Mouse (Mus musculus): ENCODE data around the gene Serpini2.
"Not testable (repeated sequence)": the region's sequence is repeated elsewhere in the genome, so short reads cannot be mapped to it uniquely, and the experiment has no call there.

Serpini2 gene

DNA sequence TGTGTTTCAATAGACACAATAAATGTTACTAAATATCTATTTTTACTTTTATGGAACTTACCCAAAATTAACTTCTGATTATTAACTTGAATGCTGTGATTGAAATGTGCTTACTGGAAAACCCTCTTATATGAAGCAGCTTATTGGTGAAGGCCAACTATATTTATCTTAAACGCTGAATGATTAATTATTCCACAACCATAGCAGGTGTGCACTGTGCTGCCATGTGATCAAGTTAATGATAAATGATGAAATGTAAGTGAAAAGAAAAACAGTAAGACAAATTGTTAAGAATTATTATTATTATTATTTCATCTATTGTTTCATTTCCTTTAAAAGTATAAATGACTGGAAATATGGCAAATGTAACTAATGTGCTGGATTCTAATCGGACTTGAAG is at the start of gene Serpini2:
Gene Serpini2, minus strand, starts transcription at position 101 of the 400 bp plus-strand sequence.
- in situ Hi-C loops (cut with MseI, MboI) = no loop called here

DNA sequence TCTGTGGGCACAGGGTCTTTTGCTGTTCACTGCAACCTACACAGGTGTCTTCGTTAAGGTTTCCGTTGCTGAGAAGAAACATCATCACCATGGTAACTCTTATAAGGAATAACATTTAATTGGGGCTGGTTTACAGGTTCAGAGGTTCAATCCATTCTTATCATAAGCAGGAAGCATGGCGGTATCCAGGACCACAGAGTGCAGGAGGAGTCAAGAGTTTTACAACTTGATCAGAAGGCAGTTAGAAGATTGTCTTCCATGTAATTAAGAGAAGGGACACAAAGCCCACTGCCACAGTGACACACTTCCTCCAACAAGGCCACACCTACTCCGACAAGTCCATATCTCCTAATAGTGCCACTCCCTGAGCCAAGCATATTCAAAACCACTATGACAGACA is 39.0 kb upstream of the Serpini2 start:
- in situ Hi-C loops (cut with MseI, MboI) = no loop called here

DNA sequence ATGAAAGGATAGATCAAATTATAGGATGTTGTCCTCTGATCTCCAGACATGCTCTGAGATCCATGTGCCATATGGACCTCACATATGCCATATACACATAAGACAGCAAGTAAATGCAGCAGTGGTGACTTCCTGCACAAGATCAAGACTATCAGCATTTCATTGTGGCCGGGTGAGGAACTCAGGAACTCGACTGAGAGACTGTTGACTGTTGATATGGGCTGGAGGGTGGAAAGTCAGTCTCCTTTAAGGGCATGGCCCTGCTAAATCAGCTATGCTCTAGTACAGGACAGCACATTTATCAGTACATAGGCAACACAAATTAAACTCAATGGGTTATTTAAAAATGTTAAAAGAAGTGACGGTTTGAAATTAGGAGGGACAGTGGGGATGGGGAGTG is 38.4 kb upstream of the Serpini2 start:
- in situ Hi-C loops (cut with MseI, MboI) = no loop called here

DNA sequence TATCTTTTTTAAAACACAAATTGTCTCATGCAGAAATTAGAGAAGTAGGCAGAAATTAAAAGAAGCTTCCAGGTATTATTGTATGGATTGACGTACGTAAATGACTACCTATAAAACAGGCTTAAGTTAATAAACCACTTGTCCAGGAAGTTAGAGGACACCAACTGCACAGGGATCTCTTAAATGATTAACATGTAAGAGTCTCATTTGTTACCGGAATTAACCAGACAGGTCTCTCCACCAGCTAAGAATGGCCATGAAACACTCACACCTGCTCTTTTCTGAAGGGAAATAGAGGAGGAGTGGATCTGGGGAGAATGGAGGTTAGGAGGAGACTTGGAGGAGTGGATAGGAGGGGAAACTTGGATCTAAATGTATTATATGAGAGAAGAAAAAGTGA is 35.7 kb upstream of the Serpini2 start:
- in situ Hi-C loops (cut with MseI, MboI) = no loop called here

DNA sequence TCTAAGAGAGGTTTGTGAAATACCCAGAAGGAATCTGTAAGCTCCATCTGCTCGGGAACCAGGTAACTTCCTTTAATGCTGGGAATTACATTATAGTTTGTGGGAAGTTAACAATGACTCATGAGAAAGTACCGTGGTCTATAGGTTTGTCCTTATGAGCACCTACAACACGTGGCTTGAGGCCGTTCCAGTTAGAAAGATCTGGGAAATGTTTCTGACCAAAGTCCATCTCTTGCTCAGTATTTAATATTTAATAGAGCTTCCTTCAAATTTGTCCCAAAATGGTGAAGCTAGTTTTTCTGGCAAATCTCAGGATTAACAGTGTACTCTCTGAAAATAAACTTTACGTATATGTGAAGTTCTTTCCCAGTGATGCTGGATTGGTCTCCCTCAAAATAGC is 34.7 kb upstream of the Serpini2 start:
- in situ Hi-C loops (cut with MseI, MboI) = no loop called here

DNA sequence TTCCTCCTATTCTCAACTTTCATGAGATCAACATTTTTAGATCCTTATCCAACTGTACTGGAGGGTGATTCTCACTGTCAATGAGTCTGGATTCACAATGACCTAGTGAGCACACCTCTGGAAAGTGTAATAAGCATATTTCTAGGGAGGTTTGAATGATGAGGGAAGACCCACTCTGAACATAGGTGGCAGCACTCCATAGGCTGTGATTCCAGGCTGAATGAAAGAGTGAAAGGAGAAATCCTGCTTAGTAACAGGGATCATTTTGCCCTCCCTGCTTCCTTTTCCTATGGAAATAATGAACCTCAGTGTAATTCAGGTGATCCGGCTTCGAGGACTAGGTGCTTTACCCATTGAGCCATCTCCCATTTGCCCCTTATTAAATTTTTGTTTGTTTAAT is 31.2 kb upstream of the Serpini2 start:
- in situ Hi-C loops (cut with MseI, MboI) = no loop called here

DNA sequence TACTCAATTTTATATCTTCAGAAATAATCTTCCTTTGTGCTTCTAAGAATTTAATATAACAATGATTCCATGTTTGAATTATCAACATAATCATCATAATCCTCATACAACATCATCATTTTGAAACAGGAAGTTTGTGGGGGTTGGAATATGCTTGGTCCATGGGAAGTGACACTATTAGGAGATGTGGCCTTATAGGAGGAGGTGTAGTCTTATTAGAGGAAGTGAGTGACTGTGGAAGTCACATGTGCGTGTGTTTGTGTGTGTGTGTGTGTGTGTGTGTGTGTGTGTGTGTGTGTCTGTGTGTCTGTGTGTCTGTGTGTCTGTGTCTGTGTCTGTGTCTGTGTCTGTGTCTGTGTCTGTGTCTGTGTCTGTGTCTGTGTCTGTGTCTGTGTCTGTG is 29.6 kb upstream of the Serpini2 start:
- in situ Hi-C loops (cut with MseI, MboI) = not testable (repeated sequence)

DNA sequence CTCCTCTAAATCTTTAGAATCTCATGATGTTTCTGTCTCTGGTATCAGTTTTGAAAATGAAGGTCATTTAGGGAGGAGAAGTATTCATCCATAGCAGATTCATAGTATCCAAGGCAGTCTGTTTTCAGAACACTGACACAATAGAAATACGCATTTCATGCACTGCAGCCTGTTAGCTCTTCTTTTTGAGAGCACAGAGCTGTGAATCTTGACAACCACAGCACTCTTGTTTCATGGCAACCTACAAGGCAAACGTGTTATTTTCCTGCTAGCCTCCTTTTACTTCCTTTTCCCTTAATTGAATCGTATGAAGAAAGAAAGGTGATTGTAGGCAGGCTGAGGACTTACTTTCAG is 27.9 kb upstream of the Serpini2 start:
- in situ Hi-C loops (cut with MseI, MboI) = no loop called here

DNA sequence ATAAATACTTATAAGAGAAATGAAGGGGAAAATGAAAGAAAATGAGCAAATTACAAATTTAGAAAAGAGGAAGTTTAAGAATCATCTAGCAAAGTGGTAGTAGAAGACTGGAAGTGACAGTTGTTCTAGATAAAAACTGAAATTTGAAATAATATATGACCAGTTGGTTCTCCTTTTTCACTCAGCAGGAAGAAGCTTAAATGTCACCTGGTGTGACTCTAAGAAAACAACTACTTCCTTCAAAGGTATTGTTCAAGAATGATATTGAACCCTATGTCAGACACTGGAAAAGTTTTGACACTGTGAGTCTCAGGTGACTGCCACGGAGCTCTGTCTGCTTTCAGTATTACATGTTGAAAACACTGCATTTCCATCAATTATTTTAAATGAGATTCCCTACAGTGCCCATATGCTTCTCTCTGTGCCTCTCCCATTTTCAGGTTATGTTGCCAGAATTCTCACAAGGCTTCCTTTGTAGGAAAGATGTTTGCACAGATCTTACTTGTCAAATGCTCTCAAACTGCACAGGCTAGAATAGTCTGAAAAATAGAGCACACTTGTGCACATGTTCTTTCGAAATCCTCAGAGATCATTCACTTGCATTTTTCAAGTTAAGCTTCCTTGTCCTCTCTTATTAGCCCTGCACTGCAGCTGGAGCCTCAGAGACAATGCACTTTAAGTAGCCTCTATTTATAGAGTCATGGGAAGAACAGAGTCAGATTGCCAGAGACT is 27.3 kb upstream of the Serpini2 start:
- in situ Hi-C loops (cut with MseI, MboI) = no loop called here

DNA sequence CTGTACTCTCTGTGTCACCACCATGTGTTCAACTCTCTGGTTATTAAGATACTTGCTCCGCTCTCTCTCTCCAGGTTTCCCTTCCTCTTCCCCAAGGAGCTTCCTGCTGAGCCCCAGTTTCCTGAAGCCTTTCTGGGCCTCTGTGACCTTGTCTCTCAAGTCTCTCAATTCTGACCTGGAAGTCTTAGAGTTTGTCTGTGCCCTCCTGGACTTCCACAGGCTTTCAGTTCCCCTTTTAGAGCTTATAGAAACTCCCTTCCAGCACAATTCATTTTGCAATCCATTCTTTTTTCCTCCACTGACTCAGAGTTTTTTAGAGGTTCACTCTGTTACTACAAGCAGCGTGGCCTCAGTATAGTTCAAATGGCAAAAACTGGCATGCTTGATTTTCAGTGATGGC is 23.4 kb upstream of the Serpini2 start:
- in situ Hi-C loops (cut with MseI, MboI) = no loop called here

DNA sequence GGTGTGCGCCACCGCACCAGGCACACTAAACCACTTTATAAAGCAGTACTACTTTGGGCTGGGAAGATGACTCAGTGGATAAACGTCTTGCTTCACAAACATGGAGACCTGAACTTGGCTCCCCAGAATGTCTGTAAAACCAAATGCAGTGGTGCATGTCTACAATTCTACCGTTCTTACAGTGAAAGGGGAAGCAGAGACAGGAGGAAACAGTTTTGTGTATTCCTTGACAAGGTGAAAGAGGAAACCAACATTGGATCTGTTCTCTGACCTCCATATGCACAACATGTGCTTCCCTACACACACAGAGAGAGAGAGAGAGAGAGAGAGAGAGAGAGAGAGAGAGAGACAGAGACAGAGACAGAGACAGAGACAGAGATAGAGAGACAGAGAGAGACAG is 7.6 kb upstream of the Serpini2 start:
- in situ Hi-C loops (cut with MseI, MboI) = no loop called here

DNA sequence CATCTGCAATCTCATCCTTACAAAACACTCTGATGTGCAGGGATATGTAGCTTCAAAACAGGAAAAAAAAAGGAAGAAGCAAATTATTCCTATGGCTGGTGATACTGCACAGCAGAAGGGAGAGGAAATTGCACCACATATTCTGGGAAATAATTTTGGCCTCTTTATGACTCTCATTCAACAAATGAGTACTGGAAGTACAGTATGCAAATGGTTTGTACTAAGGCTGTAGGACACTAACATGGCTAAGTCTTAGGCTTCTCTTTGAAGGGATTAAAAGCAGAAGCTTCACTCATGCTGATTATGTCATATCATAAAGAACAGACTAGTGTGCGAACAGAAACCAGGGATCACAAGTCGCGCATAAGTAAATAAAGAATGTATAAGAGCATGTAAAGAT is 6.6 kb upstream of the Serpini2 start:
- in situ Hi-C loops (cut with MseI, MboI) = no loop called here

DNA sequence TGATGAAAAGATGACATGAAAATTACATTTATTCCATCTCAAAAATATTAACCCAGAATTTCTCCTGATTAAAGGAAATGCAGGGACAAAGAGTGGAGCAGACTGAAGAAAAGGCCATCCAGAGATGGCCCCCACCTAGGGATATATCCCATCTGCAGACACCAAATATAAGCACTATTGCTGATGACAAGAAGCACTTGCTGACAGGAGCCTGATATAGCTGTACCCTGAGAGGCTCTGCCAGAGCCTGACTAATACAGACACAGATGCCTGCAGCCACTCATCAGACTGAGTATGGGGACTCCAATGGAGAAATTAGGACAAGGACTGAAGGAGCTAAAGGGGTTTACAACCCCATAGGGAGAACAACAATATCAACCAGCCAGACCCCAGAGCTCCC is 5.2 kb upstream of the Serpini2 start:
- in situ Hi-C loops (cut with MseI, MboI) = no loop called here

DNA sequence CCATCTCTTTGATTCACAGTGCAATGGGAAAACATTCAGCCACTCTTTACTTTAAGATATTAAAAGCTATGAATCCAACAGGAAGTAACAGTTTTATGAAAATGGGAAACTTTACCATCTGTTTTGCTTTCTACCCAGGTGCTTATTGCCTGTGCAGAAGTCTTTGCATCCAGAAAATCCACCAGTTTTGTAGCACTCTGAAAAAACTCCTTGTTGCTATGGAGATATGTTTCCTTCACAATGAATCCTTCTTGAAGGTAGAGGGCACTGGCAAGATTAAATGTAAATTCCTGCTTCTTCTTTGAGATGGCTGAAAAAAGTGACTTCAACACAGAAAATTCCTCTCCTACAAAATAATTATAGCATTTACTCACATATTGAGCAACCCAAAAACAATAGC is 10.5 kb downstream of the Serpini2 start:
- in situ Hi-C loops (cut with MseI, MboI) = no loop called here

DNA sequence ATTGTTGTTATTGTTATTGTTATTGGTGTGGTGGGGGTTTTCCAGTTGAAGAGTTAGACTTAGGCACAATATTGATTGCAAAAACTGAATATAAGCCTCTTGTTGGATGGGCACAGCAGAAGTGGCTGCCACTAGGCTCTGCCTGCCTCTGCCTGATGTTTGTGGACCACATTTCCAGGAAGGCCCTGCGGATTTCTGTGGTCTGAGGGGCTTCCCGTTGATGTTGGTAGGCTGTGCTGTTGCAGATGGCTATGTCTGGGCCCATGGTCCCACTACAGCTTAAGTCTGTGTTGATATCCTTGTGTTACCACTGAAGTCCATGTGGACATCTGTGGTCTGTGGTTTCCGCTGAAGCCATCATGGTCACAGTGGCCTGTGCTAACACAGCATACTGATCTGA is 50.2 kb downstream of the Serpini2 start:
- in situ Hi-C loops (cut with MseI, MboI) = loop anchor here in 1 of 2 experiments (25.0 kb wide), 1 partner anchor 293 kb away; no protein-coding TSS in a partner anchor

DNA sequence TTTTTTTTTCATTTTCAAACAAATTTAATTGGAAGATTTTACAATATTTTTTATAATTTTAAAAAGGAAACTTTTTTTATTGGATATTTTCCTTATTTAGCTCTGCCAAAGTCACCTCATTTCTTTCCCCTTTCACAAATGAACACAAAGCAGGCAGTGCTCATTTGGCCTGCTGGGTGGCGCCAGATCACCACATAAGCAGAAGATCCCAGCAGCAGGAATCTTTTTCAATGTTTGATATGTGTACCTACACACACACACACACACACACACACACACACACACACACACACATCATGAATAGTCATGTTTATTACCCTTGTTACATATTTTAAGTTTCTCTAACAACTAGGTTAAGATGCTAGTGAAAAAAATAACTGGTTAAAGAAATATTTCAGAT is 50.7 kb downstream of the Serpini2 start:
- in situ Hi-C loops (cut with MseI, MboI) = loop anchor here in 1 of 2 experiments (25.0 kb wide), 1 partner anchor 293 kb away; no protein-coding TSS in a partner anchor

DNA sequence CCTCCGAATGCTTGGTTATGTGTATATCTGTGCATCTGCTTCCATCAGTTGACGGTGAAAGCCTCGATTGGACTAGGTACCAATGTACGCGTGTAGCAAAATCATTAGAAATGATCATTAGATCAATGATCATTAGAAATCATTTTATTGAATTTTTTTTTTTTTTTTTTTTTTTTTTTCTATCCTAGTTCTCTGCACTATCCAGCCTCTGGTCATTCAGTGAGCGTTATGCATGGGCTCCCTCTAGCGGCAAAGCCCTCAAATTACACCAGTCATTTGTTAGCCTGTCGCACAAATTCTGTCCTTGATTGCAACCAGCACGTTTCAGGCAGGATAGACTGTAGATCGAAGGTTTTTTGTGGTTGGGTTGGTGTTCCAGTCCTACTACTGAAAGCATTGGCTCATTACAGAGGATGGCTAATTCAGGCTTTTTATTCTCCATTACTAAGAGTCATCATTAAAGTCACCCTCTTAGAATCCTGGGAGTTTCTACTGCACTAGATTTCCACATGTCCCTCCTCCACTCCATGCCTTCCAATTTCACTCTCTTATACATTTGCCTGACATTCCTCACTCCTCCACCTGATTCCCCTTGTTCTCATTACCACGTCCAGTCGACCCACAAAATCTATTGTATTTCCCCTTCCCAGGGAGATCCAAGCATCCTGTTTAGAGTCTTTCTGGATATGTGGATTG is 66.9 kb downstream of the Serpini2 start:
- in situ Hi-C loops (cut with MseI, MboI) = loop anchor here in 1 of 2 experiments (25.0 kb wide), 1 partner anchor 309 kb away; no protein-coding TSS in a partner anchor

Measured in mouse trophoblast stem cell (cell line).